Mouse (Mus musculus): ENCODE data around the gene Szt2. TPM values are rescaled to one million over a fixed set of nuclear protein-coding genes. Genes with fewer than 3 reads are reported as not detected.

The Szt2 gene
- 7.5 and 10.4 TPM in 2 replicates for polyA plus RNA-seq (2014; fragmentation: Nextera tagmentation; extraction: Ambion mirVana)

DNA sequence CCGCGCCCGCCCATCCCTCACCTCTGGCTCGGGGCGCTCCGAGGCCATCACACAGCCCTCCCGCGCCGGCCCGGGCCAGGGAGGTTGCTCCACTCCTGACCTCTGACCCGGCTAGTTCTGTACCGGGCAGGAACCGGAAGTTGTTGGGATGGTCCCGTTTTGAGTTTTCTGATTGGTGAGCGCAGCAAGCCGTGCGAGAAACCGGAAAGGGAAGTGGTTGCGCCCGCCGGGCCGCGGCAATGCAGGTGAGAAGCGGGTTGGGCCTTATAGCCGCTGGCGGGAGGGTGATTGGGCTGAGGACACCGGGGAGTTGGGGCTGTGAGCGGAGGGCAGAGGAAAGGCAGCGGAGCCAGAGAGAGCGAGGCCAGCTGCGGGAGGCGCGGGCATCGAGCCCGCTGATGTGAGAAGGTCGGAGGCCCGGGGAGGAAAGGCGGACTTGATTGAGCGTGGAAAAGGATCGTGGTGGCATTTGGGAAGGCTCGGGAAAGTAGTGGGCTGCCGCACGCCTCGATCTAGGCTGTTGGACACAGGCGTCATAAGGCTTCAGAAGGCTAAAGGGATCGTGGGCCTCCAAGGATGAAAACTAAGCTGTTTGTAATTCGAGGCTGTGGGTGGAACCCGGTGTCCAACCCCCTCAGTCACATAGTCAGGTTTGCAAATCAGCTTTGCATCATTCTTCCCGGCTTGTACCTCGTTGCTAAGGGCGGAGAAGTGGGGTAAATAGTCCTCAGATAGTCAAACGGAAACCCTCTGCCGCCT, at the start of gene Szt2, which contains the start of gene Med8:
TSS of gene Szt2 (minus strand) at position 132 of the 759 bp plus-strand sequence.
TSS of gene Med8 (plus strand) at position 196 of the 759 bp plus-strand sequence.
- peaks cover 16% of the 10 kb centered on the region for H3K4me1 ChIP-seq (replicated peaks; ENCODE audit: control insufficient read depth, insufficient read depth, low read length)
- peaks cover 24% of the 10 kb centered on the region for H3K36me3 ChIP-seq (ENCODE audit: control insufficient read depth, insufficient read depth, low read length)
- under 1% methylated on average over 53 of the region's 53 CpGs for WGBS
- no peaks in the 10 kb centered on the region for H3K27me3 ChIP-seq (replicated peaks; ENCODE audit: control insufficient read depth, insufficient read depth, low read length)
- peak within 1 kb of the TSS; percentile 93 for H3K4me2 ChIP-seq
- H3K27ac ChIP-seq (ENCODE audit: low read depth, low read length), result peak within 1 kb of the TSS; percentile 40
- ATAC-seq (replicated peaks; ENCODE audit: low FRiP score) (peak; percentile 97), DNase-seq (ENCODE audit: low spot score) (peak; percentile 92)
- peak within 1 kb of the TSS; percentile 85 for H3K4me3 ChIP-seq (ENCODE audit: low read depth, low read length)
- H3K9me3 ChIP-seq (ENCODE audit: control insufficient read depth, low read length), result no peaks in the 10 kb centered on the region
- H3K9ac ChIP-seq (ENCODE audit: low read depth, low read length), result peak within 1 kb of the TSS; percentile 93

DNA sequence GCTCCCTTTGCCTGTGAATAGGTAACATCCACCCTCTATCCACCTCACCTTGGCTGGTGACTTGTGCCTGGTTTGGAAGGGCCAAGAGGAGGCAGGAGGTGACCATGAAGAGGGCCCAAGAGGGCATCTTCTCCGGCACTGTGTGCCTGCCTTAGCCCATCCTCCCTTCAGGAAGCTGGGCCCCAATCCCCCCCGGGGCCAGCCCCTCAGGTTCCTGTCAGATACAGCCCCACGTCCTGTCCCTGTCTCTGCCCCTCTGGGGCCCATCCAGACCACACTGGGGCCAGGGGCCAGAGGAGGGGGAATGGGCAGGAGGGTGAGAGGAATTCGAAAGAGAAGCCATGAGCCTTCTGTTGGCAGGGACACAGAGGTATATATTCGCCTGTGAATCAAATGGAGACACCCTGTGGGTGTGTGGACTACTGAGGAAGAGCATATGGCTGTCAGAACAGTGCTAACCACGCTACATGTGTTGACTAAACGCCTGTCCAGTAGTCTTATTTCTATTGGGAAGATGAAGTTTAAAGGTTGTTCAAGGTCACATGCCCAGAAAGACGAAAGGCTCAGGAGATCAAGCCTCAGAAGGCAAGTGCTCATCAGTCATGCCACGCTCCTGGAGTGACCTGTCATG, 48.4 kb upstream of the Szt2 start, which contains the start of gene Mpl:
TSS of gene Mpl (minus strand) at position 169 of the 631 bp plus-strand sequence.
- H3K36me3 ChIP-seq (ENCODE audit: control insufficient read depth, insufficient read depth, low read length), result no peaks in the 10 kb centered on the region
- no peak within 1 kb of the TSS for H3K27ac ChIP-seq (ENCODE audit: low read depth, low read length)
- no peak within 1 kb of the TSS for H3K9ac ChIP-seq (ENCODE audit: low read depth, low read length)
- 0 out of 2 replicates have a peak, but pooled peaks cover 2% of the 10 kb centered on the region for H3K4me1 ChIP-seq (replicated peaks; ENCODE audit: control insufficient read depth, insufficient read depth, low read length)
- peak; percentile 71 for ATAC-seq (replicated peaks; ENCODE audit: low FRiP score)
- H3K4me2 ChIP-seq, result 0 out of 2 replicates have a peak within 1 kb of the TSS, but pooled peaks have one; percentile 23
- no peak for DNase-seq (ENCODE audit: low spot score)
- H3K4me3 ChIP-seq (ENCODE audit: low read depth, low read length), result peak within 1 kb of the TSS; percentile 2; the same call in 1 of the 2 replicates
- H3K9me3 ChIP-seq (ENCODE audit: control insufficient read depth, low read length), result no peaks in the 10 kb centered on the region
- H3K27me3 ChIP-seq (replicated peaks; ENCODE audit: control insufficient read depth, insufficient read depth, low read length), result no peaks in the 10 kb centered on the region
- 38% methylated on average over 9 of the region's 9 CpGs for WGBS

DNA sequence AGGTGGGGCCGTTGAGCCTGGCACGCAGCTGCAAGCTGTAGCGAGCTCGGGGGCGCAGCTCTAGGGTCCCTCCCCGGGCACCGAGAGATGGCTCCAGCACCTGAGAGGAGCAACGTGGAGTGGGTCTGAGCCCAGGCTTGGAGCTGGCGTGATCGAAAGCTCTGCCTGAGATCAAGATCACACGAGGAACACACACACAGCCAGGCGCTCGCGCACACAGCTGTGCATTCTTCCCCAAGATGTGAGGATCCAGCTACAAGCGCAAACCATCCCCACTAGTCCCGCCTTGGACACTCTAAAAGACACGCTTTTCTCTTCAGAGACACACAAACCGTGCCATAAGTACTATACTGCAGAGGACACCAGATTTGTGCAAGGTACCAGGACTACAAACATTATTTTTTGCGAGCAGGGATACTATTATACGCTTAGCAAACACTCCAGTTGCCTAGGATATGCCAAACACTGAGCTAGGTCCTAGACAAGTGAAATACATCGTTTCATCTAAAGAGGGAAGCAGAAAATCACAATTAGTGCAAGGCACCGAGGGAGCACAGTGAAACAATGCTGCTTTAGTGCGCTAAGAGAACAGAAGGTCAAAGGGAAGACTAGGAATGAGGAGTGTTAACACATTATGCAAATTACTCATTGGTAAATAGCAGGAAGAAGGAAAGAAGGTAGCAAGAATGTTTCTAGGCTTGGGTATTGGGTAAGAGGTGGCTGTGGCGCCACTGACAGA, 37.5 kb upstream of the Szt2 start:
- Histone ChIP-seq H3K4me3 (ENCODE audit: low read depth, low read length) (peak overlapping the region; percentile 35), H3K27ac (ENCODE audit: low read depth, low read length) (no peak overlapping the region), H3K27me3 (replicated peaks; ENCODE audit: control insufficient read depth, insufficient read depth, low read length) (no peaks in the 10 kb centered on the region), H3K4me1 (replicated peaks; ENCODE audit: control insufficient read depth, insufficient read depth, low read length) (no peaks in the 10 kb centered on the region), H3K36me3 (ENCODE audit: control insufficient read depth, insufficient read depth, low read length) (no peaks in the 10 kb centered on the region), H3K9me3 (ENCODE audit: control insufficient read depth, low read length) (no peaks in the 10 kb centered on the region), H3K9ac (ENCODE audit: low read depth, low read length) (no peak overlapping the region), H3K4me2 (peak overlapping the region; percentile 62)
- 53% methylated on average over 24 of the region's 24 CpGs for WGBS
- ATAC-seq (replicated peaks; ENCODE audit: low FRiP score) (no peak), DNase-seq (ENCODE audit: low spot score) (no peak)

DNA sequence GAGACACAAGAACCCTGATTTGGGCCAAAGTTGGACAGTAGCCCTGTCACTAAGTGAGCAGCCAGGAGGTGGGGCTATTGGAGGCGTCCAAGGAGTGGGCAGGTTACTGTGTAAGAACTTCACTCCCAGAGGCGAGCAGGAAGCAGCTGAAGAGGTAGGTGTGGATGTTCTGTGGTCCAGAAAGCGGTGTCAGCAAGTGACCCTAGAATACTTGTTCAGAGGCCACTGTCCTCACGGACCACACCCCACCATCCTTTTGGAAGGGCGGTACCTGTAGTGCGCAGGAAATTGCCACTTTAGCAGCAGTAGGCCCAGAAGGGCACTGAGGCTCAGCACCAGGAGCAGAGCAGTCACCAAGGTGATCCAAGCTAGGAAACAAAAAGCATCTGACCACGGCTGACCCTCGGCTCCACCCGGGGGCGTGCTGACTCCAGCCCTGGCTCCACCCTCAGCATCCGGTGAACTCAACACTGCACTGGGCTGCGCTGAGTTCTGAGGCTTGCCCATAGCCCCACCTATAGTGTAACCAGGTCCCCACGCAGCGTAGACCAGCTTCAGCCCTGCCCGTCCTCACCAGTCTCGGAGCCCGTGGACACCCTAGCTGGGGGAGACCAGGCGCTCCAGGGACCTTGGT, 36.8 kb upstream of the Szt2 start:
- Histone ChIP-seq H3K4me1 (replicated peaks; ENCODE audit: control insufficient read depth, insufficient read depth, low read length) (no peaks in the 10 kb centered on the region), H3K4me2 (peak overlapping the region; percentile 62), H3K4me3 (ENCODE audit: low read depth, low read length) (peak overlapping the region; percentile 35), H3K36me3 (ENCODE audit: control insufficient read depth, insufficient read depth, low read length) (no peaks in the 10 kb centered on the region), H3K27me3 (replicated peaks; ENCODE audit: control insufficient read depth, insufficient read depth, low read length) (no peaks in the 10 kb centered on the region), H3K9ac (ENCODE audit: low read depth, low read length) (no peak overlapping the region), H3K27ac (ENCODE audit: low read depth, low read length) (no peak overlapping the region), H3K9me3 (ENCODE audit: control insufficient read depth, low read length) (no peaks in the 10 kb centered on the region)
- ATAC-seq (replicated peaks; ENCODE audit: low FRiP score) (peak; percentile 74), DNase-seq (ENCODE audit: low spot score) (no peak)
- WGBS, result 36% methylated on average over 18 of the region's 18 CpGs

DNA sequence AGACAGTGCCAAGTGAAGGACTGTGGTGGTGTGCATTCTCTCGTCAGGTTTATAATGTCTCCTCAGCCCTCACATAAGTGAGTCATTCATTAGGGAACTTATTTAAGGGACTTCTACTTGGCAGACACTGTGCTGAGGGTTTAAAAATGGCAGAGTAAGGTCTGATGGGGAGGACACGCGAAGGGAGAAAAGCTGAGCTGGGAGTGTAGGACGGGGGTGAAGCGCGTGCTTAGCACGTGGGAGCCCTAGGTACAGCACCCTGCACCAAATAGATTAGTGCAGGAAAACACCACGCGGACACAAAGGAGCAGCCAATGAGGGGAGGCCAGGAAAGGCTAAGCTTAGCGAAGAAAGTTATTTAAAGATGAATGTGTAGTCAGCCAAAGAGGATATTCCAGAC, 36.0 kb upstream of the Szt2 start:
- Histone ChIP-seq H3K36me3 (ENCODE audit: control insufficient read depth, insufficient read depth, low read length) (no peaks in the 10 kb centered on the region), H3K4me3 (ENCODE audit: low read depth, low read length) (no peak overlapping the region), H3K27ac (ENCODE audit: low read depth, low read length) (no peak overlapping the region), H3K9ac (ENCODE audit: low read depth, low read length) (no peak overlapping the region), H3K9me3 (ENCODE audit: control insufficient read depth, low read length) (no peaks in the 10 kb centered on the region), H3K27me3 (replicated peaks; ENCODE audit: control insufficient read depth, insufficient read depth, low read length) (no peaks in the 10 kb centered on the region), H3K4me2 (no peak overlapping the region), H3K4me1 (replicated peaks; ENCODE audit: control insufficient read depth, insufficient read depth, low read length) (no peaks in the 10 kb centered on the region)
- DNase-seq (ENCODE audit: low spot score) (no peak), ATAC-seq (replicated peaks; ENCODE audit: low FRiP score) (no peak)
- WGBS, result 86% methylated on average over 10 of the region's 10 CpGs

DNA sequence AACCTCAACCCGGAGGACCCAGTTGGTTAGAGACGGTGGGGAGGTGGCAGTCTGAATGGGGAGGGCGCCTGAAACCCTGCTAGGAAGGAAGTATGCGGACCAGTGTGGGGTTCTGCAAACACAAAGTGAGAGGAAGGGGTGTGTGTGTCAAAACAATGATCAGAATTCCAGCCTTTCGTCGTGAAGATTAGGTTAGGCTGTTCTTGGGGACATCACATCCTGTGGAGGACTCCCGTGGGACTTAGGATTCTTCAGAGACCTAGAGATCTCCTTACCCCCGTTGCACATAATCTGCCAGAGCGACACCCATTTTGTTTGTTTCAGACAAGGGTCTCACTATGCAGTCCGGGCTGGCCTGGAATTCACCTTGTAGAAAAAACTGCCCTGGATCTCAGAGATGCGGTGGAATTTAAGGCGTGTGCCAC, 28.8 kb upstream of the Szt2 start:
- Histone ChIP-seq H3K4me3 (ENCODE audit: low read depth, low read length) (peak overlapping the region; percentile 78), H3K4me2 (peak overlapping the region; percentile 88), H3K9me3 (ENCODE audit: control insufficient read depth, low read length) (no peaks in the 10 kb centered on the region), H3K27me3 (replicated peaks; ENCODE audit: control insufficient read depth, insufficient read depth, low read length) (no peaks in the 10 kb centered on the region), H3K4me1 (replicated peaks; ENCODE audit: control insufficient read depth, insufficient read depth, low read length) (peaks cover 30% of the 10 kb centered on the region), H3K9ac (ENCODE audit: low read depth, low read length) (peak overlapping the region; percentile 84), H3K36me3 (ENCODE audit: control insufficient read depth, insufficient read depth, low read length) (peaks cover 29% of the 10 kb centered on the region), H3K27ac (ENCODE audit: low read depth, low read length) (peak overlapping the region; percentile 94)
- peak; percentile 39; the same call in 1 of the 2 replicates for ATAC-seq (replicated peaks; ENCODE audit: low FRiP score)
- no peak for DNase-seq (ENCODE audit: low spot score)
- 8% methylated on average over 12 of the region's 12 CpGs for WGBS

DNA sequence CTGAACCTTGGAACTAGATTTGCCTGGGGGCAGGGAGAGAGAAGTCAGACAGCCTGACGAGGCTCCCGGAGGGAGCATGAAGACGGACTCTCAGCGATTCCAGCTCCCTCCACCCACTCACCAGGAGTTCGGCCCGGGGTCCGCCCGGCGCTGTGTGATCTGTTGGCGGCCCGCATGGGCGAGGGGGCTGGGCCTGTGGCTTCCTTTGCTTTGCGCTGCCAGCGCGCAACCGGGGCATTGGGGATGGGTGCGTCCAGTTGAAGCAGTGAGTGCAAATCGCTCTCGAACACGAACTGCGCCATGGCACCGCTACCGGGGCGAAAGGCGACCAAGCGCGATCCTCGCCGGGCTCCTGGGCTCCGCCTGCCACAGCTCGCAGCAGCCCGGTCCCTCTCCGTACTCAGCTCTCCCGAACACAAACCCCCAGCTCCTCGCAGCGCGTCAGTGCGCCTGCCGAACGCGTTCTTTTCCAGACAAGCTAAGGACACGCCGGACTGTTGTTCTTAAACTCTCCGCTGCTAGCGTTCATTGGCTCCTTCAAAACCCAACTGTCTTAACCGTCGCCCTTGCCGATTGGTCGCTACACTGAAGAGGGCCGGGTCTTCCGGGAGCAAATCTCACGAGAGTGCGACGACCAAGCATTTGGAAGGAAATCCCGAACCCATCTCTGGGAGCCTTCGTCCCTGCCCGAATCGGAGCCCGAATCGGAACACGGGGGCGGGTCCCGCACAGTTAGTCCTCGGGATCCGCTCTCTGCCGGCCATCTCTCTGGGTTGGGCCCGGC, 27.9 kb upstream of the Szt2 start, which contains the start of gene Cdc20:
TSS of gene Cdc20 (minus strand) at position 533 of the 784 bp plus-strand sequence.
- H3K4me1 ChIP-seq (replicated peaks; ENCODE audit: control insufficient read depth, insufficient read depth, low read length), result peaks cover 34% of the 10 kb centered on the region

More for the DNA sequence above, 27.9 kb upstream of the Szt2 start, which contains the start of gene Cdc20:
- under 1% methylated on average over 67 of the region's 67 CpGs for WGBS
- Histone ChIP-seq H3K9ac (ENCODE audit: low read depth, low read length) (peak within 1 kb of the TSS; percentile 84), H3K4me3 (ENCODE audit: low read depth, low read length) (peak within 1 kb of the TSS; percentile 78), H3K4me2 (peak within 1 kb of the TSS; percentile 88), H3K27me3 (replicated peaks; ENCODE audit: control insufficient read depth, insufficient read depth, low read length) (no peaks in the 10 kb centered on the region), H3K36me3 (ENCODE audit: control insufficient read depth, insufficient read depth, low read length) (peaks cover 35% of the 10 kb centered on the region), H3K27ac (ENCODE audit: low read depth, low read length) (peak within 1 kb of the TSS; percentile 94), H3K9me3 (ENCODE audit: control insufficient read depth, low read length) (no peaks in the 10 kb centered on the region)
- peak; percentile 86 for DNase-seq (ENCODE audit: low spot score)
- peak; percentile 94 for ATAC-seq (replicated peaks; ENCODE audit: low FRiP score)
